Mouse (Mus musculus): ENCODE data around the gene Grifin. TPM values are rescaled to one million over a fixed set of nuclear protein-coding genes. Genes with fewer than 3 reads are reported as not detected.

The Grifin gene
- polyA plus RNA-seq, 1 experiment, result not detected

GRCm38 (mm10) chr5:140542811-140543575 lies 21.9 kb downstream of the Grifin start:
- TF ChIP-seq CTCF (IDR thresholded peaks at IDR 0.05; ENCODE audit: insufficient read depth, low read length) (no peak), POLR2A (IDR thresholded peaks at IDR 0.05; ENCODE audit: borderline replicate concordance, extremely low read depth, low read depth, low read length) (no peak)
- no peak overlapping the region for H3K4me3 ChIP-seq (replicated peaks; ENCODE audit: extremely low read depth, low read depth, low read length)
- WGBS, result 56% methylated on average over 9 of the region's 9 CpGs
- no peak for DNase-seq
- H3K4me1 ChIP-seq (ENCODE audit: control insufficient read depth, insufficient read depth, low read length), result no peaks in the 10 kb centered on the region

DNA sequence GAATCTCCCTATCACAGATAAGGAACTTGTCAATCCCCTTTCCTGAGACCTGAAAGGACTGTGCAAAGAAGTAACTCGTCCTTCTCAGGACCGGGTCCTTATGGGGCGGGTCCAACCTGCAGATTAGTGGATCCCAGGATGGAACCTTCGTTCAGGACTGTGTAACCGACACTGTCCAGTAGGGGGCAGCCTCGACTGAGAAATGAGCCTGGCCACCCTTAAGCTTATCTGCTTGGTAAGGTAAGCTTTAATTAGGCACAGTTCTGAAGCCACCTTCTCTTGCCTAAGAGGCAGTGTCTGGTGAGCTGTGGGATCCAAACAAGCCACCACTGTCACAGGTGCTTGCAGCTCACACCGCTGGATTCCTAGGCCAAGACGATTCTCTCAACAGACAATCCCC lies 24.8 kb downstream of the Grifin start:
- TF ChIP-seq POLR2A (IDR thresholded peaks at IDR 0.05; ENCODE audit: borderline replicate concordance, extremely low read depth, low read depth, low read length) (no peak), CTCF (IDR thresholded peaks at IDR 0.05; ENCODE audit: insufficient read depth, low read length) (peak; percentile 96)
- 12% methylated on average over 8 of the region's 8 CpGs for WGBS
- Histone ChIP-seq H3K4me3 (replicated peaks; ENCODE audit: extremely low read depth, low read depth, low read length) (no peak overlapping the region), H3K4me1 (ENCODE audit: control insufficient read depth, insufficient read depth, low read length) (peaks cover 7% of the 10 kb centered on the region)
- DNase-seq, result peak; percentile 84

GRCm38 (mm10) chr5:140538111-140538683 lies 26.7 kb downstream of the Grifin start:
- whole genome bisulfite sequencing, result 78% methylated on average over 13 of the region's 13 CpGs
- Histone ChIP-seq H3K4me3 (replicated peaks; ENCODE audit: extremely low read depth, low read depth, low read length) (no peak overlapping the region), H3K4me1 (ENCODE audit: control insufficient read depth, insufficient read depth, low read length) (peaks cover 7% of the 10 kb centered on the region)
- DNase-seq, result no peak
- TF ChIP-seq POLR2A (IDR thresholded peaks at IDR 0.05; ENCODE audit: borderline replicate concordance, extremely low read depth, low read depth, low read length) (no peak), CTCF (IDR thresholded peaks at IDR 0.05; ENCODE audit: insufficient read depth, low read length) (no peak)

DNA sequence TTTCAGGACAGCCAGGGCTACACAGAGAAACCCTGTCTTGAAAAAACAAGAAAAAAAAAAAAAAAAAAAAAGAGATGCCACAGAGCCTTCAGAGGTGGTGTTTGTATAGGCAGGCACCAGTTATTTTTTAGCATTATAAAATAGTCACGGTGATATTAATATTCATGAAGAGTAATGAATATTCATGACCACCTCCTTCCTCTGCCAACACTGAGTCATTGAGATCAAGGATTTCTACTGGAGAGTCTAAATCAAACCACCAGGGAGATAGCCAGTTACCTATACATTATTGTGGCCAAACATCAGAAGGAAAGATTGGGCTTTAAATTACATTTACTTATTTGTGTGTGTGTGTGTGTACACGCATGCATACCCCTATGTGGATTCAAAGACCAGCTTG lies 38.1 kb downstream of the Grifin start:
- WGBS, result 97% methylated on average over 2 of the region's 2 CpGs
- Histone ChIP-seq H3K4me1 (ENCODE audit: control insufficient read depth, insufficient read depth, low read length) (no peaks in the 10 kb centered on the region), H3K4me3 (replicated peaks; ENCODE audit: extremely low read depth, low read depth, low read length) (no peak overlapping the region)
- TF ChIP-seq POLR2A (IDR thresholded peaks at IDR 0.05; ENCODE audit: borderline replicate concordance, extremely low read depth, low read depth, low read length) (no peak), CTCF (IDR thresholded peaks at IDR 0.05; ENCODE audit: insufficient read depth, low read length) (no peak)
- DNase-seq, result no peak

DNA sequence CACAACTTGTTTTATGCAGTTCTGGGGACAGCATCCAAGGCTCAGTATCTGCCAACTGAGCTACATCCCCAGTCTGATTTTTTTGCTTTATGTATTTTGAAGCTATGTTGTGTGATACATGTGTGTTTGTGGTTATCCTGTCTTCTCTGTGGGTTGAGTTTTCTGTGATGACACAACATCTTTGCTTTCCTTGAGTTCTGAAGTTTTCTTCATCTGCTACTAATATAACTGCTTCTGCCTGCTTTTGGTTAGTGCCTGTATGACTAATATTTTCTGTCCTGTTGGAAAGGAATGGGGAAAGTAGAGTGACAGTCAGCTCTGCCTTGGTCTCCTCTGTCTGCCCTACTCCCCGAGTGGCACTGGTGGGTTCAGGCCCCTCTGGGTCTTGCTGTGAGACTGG lies 43.7 kb downstream of the Grifin start:
- Histone ChIP-seq H3K4me1 (ENCODE audit: control insufficient read depth, insufficient read depth, low read length) (peaks cover 3% of the 10 kb centered on the region; the same call in 1 of the 2 replicates), H3K4me3 (replicated peaks; ENCODE audit: extremely low read depth, low read depth, low read length) (no peak overlapping the region)
- no peak for DNase-seq
- 89% methylated on average over 1 of the region's 1 CpGs for WGBS
- TF ChIP-seq POLR2A (IDR thresholded peaks at IDR 0.05; ENCODE audit: borderline replicate concordance, extremely low read depth, low read depth, low read length) (no peak), CTCF (IDR thresholded peaks at IDR 0.05; ENCODE audit: insufficient read depth, low read length) (no peak)

DNA sequence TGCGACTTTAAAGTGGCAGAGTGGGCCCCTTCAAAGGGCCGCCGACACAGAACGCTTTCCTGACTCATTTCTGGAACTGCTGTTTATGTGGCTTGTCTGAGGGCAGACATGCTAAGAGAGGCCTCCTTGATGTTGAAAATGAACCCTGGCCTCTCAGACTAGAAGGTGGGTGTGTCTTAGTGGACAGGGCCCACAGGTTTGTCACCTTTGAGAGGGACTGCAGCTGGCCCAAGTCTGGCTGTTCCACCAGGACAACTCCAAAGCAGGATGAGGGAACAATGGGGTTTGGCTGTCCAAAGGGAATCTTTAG lies 47.0 kb downstream of the Grifin start:
- DNase-seq, result no peak
- WGBS, result 62% methylated on average over 4 of the region's 4 CpGs

DNA sequence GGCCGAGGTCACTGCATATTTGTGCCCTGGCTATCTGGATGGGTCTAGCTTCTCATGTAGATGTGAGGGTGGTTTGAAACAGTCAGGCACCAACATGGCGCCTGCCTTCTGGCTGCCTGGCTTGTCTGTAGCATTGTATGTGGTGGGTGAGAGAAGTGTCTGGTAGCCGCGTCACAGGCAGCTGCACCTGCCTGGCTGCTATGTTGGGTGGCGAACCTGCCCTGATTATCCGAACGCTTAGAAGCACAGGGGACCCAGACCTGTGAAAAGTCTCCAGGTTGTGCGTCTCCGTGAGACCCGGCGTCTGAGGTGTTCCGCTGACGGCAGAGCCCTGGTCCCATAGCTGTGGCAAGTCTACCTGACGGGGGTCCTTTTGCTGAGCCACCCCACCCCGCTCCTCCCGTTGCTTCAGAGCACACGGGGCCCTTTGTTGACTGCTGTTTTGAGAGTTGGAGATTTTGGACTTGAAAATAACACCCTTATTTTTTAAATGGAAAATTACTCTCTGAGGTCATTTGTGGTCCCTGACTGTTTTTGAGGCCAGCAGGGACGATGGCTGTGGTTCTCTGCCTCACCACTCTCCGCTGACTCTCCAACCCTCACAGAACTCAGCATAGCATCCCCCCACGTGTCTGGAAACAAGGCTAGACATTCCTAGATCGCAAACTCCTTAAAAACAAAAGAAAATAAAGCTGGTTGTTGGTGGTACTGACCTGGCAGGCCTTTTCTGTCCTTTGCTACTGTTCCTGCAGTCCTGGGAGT lies 47.5 kb downstream of the Grifin start:
- no peak for DNase-seq
- TF ChIP-seq CTCF (IDR thresholded peaks at IDR 0.05; ENCODE audit: insufficient read depth, low read length) (no peak), POLR2A (IDR thresholded peaks at IDR 0.05; ENCODE audit: borderline replicate concordance, extremely low read depth, low read depth, low read length) (no peak)
- no peak overlapping the region for H3K4me3 ChIP-seq (replicated peaks; ENCODE audit: extremely low read depth, low read depth, low read length)
- WGBS, result 81% methylated on average over 21 of the region's 21 CpGs
- H3K4me1 ChIP-seq (ENCODE audit: control insufficient read depth, insufficient read depth, low read length), result peaks cover 11% of the 10 kb centered on the region

More for the DNA sequence above, 47.0 kb downstream of the Grifin start:
- TF ChIP-seq CTCF (IDR thresholded peaks at IDR 0.05; ENCODE audit: insufficient read depth, low read length), result no peak
- no peak for TF ChIP-seq POLR2A (IDR thresholded peaks at IDR 0.05; ENCODE audit: borderline replicate concordance, extremely low read depth, low read depth, low read length)
- peaks cover 11% of the 10 kb centered on the region for H3K4me1 ChIP-seq (ENCODE audit: control insufficient read depth, insufficient read depth, low read length)
- H3K4me3 ChIP-seq (replicated peaks; ENCODE audit: extremely low read depth, low read depth, low read length), result no peak overlapping the region

DNA sequence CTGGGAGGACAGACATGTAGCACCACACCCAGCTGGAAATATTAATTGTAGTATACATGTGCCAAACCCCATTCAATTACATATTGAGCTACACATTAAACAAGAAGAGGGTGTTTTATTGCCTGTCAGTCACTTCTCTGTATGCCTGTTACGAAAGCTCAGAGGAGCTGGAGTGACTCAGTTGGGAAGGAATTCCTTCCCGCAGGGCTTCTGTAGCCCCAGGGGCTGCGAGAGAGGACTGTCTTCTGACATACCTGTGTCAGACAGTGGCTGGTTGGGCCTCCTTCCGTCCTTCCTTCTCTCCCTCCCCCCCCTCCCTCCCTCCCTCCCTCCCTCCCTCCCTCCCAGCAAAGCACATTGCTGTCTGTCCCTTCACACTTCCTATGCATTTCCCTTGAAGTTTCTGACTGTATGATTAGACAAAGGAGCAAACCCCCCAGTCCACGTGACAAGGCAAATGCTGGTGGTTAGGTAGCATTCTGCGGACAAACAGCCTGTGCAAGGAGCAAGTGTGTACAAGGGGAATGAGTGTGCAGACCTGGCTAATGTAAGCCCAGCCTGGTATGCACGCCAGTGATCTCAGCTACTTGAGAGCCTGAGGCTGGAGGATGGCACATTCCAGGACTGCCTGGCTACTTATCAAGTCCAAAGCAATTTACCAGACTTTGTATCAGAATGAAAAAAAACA lies 49.9 kb downstream of the Grifin start:
- peaks cover 17% of the 10 kb centered on the region for H3K4me1 ChIP-seq (ENCODE audit: control insufficient read depth, insufficient read depth, low read length)
- 26% methylated on average over 7 of the region's 7 CpGs for WGBS
- no peak for DNase-seq
- no peak overlapping the region for H3K4me3 ChIP-seq (replicated peaks; ENCODE audit: extremely low read depth, low read depth, low read length)
- TF ChIP-seq CTCF (IDR thresholded peaks at IDR 0.05; ENCODE audit: insufficient read depth, low read length), result no peak
- TF ChIP-seq POLR2A (IDR thresholded peaks at IDR 0.05; ENCODE audit: borderline replicate concordance, extremely low read depth, low read depth, low read length), result no peak

- no peak overlapping the region for H3K4me3 ChIP-seq (replicated peaks; ENCODE audit: extremely low read depth, low read depth, low read length)
- no peak for DNase-seq
- TF ChIP-seq CTCF (IDR thresholded peaks at IDR 0.05; ENCODE audit: insufficient read depth, low read length) (no peak), POLR2A (IDR thresholded peaks at IDR 0.05; ENCODE audit: borderline replicate concordance, extremely low read depth, low read depth, low read length) (no peak)
- 85% methylated on average over 8 of the region's 8 CpGs for WGBS
- H3K4me1 ChIP-seq (ENCODE audit: control insufficient read depth, insufficient read depth, low read length), result peaks cover 16% of the 10 kb centered on the region
Measured at GRCm38 (mm10) chr5:140513921-140514320, 51.0 kb downstream of the Grifin start.

Other genes with a start within 250 kb of the Grifin start
- 18.9 and 21.6 TPM in 2 replicates for gene Mad1l1, start 243.5 kb downstream of the Grifin start, polyA plus RNA-seq (2012; rRNA removed)
- 6.2 and 7.9 TPM in 2 replicates for gene Nudt1, start 243.4 kb downstream of the Grifin start, polyA plus RNA-seq (2012; rRNA removed)
- 5.4 and 7.4 TPM in 2 replicates for gene Mrm2, start 233.2 kb downstream of the Grifin start, polyA plus RNA-seq (2012; rRNA removed)
- gene Snx8, start 175.8 kb downstream of the Grifin start, polyA plus RNA-seq (2012; rRNA removed), result 18.7 and 20.0 TPM in 2 replicates
- 83.0 and 86.2 TPM in 2 replicates for gene Eif3b, start 145.7 kb downstream of the Grifin start, polyA plus RNA-seq (2012; rRNA removed)
- 0.05 TPM in 1 of 2 replicates, not detected in the other for gene Gm4869, start 119.4 kb downstream of the Grifin start, polyA plus RNA-seq (2012; rRNA removed)
- 49.6 and 60.5 TPM in 2 replicates for gene Chst12, start 59.5 kb downstream of the Grifin start, polyA plus RNA-seq (2012; rRNA removed)
- 141 and 163 TPM in 2 replicates for gene Lfng, start 42.2 kb upstream of the Grifin start, polyA plus RNA-seq (2012; rRNA removed)
- 117 and 127 TPM in 2 replicates for gene Ttyh3, start 84.0 kb upstream of the Grifin start, polyA plus RNA-seq (2012; rRNA removed)
- gene Iqce, start 137.3 kb upstream of the Grifin start, polyA plus RNA-seq (2012; rRNA removed), result 17.2 and 21.8 TPM in 2 replicates
- 31.6 and 31.7 TPM in 2 replicates for gene Brat1, start 139.9 kb upstream of the Grifin start, polyA plus RNA-seq (2012; rRNA removed)
- 13.3 and 14.8 TPM in 2 replicates for gene Amz1, start 159.1 kb upstream of the Grifin start, polyA plus RNA-seq (2012; rRNA removed)